9 mouse cellular contexts compared by ENCODE assay signal in genomic region chr9:123496665-123497064, GRCm38 (mm10). TPM values are rescaled to one million over a fixed set of nuclear protein-coding genes. Genes with fewer than 3 reads are reported as not detected.
DNase-seq lines count a peak whose midpoint lies in the region; ATAC-seq lines count a peak whose summit lies in the region.
"Had no signal": no experiment of that assay in that cellular context is flagged by ENCODE, and none has a peak within 500 bp of the region (broad histone marks: within the 10 kb centered on the region; RNA-seq: fewer than 3 reads in every experiment).

No protein-coding gene starts in this region.

- ATAC-seq in hindbrain, embryonic 11.5 days (ENCODE audit: low FRiP score): no peak
- peak; percentile 36; the same call in 1 of the 2 replicates for ATAC-seq in liver, embryonic 13.5 days (ENCODE audit: low read depth)

- no peaks in the 10 kb centered on the region for H3K9me3 ChIP-seq in hindbrain, embryonic 10.5 days
- H3K9me3 ChIP-seq in hindbrain, embryonic 11.5 days (ENCODE audit: control insufficient read depth, low read length): no peaks in the 10 kb centered on the region
- H3K9me3 ChIP-seq in liver, embryonic 13.5 days (replicated peaks): no peaks in the 10 kb centered on the region

- WGBS in hindbrain, embryonic 10.5 days: 21% methylated on average over 13 of the region's 13 CpGs
- 26% methylated on average over 13 of the region's 13 CpGs for WGBS in hindbrain, embryonic 11.5 days
- WGBS in liver, embryonic 13.5 days (ENCODE audit: insufficient replicate concordance): 44% methylated on average over 13 of the region's 13 CpGs

- H3K36me3 ChIP-seq in hindbrain, embryonic 10.5 days: peaks cover 30% of the 10 kb centered on the region
- no peaks in the 10 kb centered on the region for H3K36me3 ChIP-seq in hindbrain, embryonic 11.5 days (ENCODE audit: control insufficient read depth, insufficient read depth, low read length)
- peaks cover 21% of the 10 kb centered on the region for H3K36me3 ChIP-seq in liver, embryonic 13.5 days

- peak; percentile 18 for DNase-seq in hindbrain, embryonic 10.5 days (ENCODE audit: low spot score)
- DNase-seq in hindbrain, embryonic 11.5 days (ENCODE audit: low spot score): no peak
- DNase-seq in embryo, embryonic 11 days: peak; percentile 55
- peak; percentile 47 to 49 for DNase-seq in kidney, adult 8-10 months
- DNase-seq in liver, embryonic 13.5 days: peak; percentile 29
- DNase-seq in left cerebral cortex, adult 9 months (ENCODE audit: low spot score in 2 of 2): no peak
- no peak for DNase-seq in ovary, postnatal 36 days (ENCODE audit: low spot score)
- DNase-seq in thymus, adult 18-20 months: no peak
- DNase-seq: cerebellum, adult 2 months had no signal

- H3K27me3 ChIP-seq in hindbrain, embryonic 10.5 days (ENCODE audit: insufficient read depth, poor library complexity, severe bottlenecking): no peaks in the 10 kb centered on the region
- H3K27me3 ChIP-seq in hindbrain, embryonic 11.5 days (ENCODE audit: control insufficient read depth, insufficient read depth, low read length): no peaks in the 10 kb centered on the region
- H3K27me3 ChIP-seq in liver, embryonic 13.5 days: no peaks in the 10 kb centered on the region

- peak overlapping the region; percentile 9; the same call in 1 of the 2 replicates for H3K4me3 ChIP-seq in hindbrain, embryonic 10.5 days
- no peak overlapping the region for H3K4me3 ChIP-seq in hindbrain, embryonic 11.5 days (ENCODE audit: low read depth, low read length)
- H3K4me3 ChIP-seq in liver, embryonic 13.5 days (replicated peaks): no peak overlapping the region

- H3K9ac ChIP-seq in hindbrain, embryonic 11.5 days (ENCODE audit: low read depth, low read length): no peak overlapping the region
- no peak overlapping the region for H3K9ac ChIP-seq in liver, embryonic 13.5 days

- no peak overlapping the region for H3K27ac ChIP-seq in hindbrain, embryonic 10.5 days
- H3K27ac ChIP-seq in hindbrain, embryonic 11.5 days (ENCODE audit: low read depth, low read length): no peak overlapping the region
- no peak overlapping the region; the same call in 1 of the 2 replicates for H3K27ac ChIP-seq in liver, embryonic 13.5 days

- no peak overlapping the region for H3K4me2 ChIP-seq in hindbrain, embryonic 11.5 days (replicated peaks; ENCODE audit: low read depth, low read length)
- H3K4me2 ChIP-seq in liver, embryonic 13.5 days: peak overlapping the region; percentile 38

- H3K4me1 ChIP-seq in hindbrain, embryonic 10.5 days (replicated peaks): peaks cover 21% of the 10 kb centered on the region
- H3K4me1 ChIP-seq in hindbrain, embryonic 11.5 days (replicated peaks; ENCODE audit: control insufficient read depth, insufficient read depth, low read length): no peaks in the 10 kb centered on the region
- H3K4me1 ChIP-seq in liver, embryonic 13.5 days (replicated peaks): peaks cover 57% of the 10 kb centered on the region

RNA-seq across cellular contexts. Expression of gene Limd1, which starts 18.2 kb away (rescaled TPM):
- polyA plus RNA-seq in hindbrain, embryonic 10.5 days (2016; fragmentation: Nextera tagmentation; extraction: Ambion mirVana): 49.0 and 53.1 TPM in 2 replicates
- polyA plus RNA-seq in hindbrain, embryonic 11.5 days (2014; fragmentation: Nextera tagmentation; extraction: Ambion mirVana): 37.5 and 40.0 TPM in 2 replicates
- polyA plus RNA-seq in liver, embryonic 13.5 days (2015; fragmentation: Nextera tagmentation; extraction: Ambion mirVana): 21.5 and 25.8 TPM in 2 replicates

RNA-seq across cellular contexts. Expression of gene Sacm1l, which starts 32.9 kb away (rescaled TPM):
- 35.8 and 44.0 TPM in 2 replicates for polyA plus RNA-seq in hindbrain, embryonic 10.5 days (2016; fragmentation: Nextera tagmentation; extraction: Ambion mirVana)
- polyA plus RNA-seq in hindbrain, embryonic 11.5 days (2014; fragmentation: Nextera tagmentation; extraction: Ambion mirVana): 50.6 and 60.1 TPM in 2 replicates
- 27.3 and 37.3 TPM in 2 replicates for polyA plus RNA-seq in liver, embryonic 13.5 days (2015; fragmentation: Nextera tagmentation; extraction: Ambion mirVana)

Comparison
In these comparisons a context has a peak if more than half of its experiments do, and no peak if none do; other contexts are left out.
1. DNase-seq: peak in hindbrain, embryonic 10.5 days (single experiment), embryo, embryonic 11 days (single experiment), kidney, adult 8-10 months (2 of 2) and liver, embryonic 13.5 days (single experiment); none in hindbrain, embryonic 11.5 days (single experiment), left cerebral cortex, adult 9 months (0 of 2), ovary, postnatal 36 days (single experiment) and thymus, adult 18-20 months (0 of 2).